Mouse (Mus musculus) kidney, postnatal 14 days (tissue): ENCODE measurements around the gene Boc.

Experiments
- DNase-seq: peaks from one replicate; pipeline ENCODE4 v3.0.0; 2022; ENCODE audit warnings: mixed read lengths

Gene Boc

GRCm38 (mm10) chr16:44558471-44559329 lies at the start of gene Boc:
Gene Boc (minus strand): TSS chr16:44558897.
- DNase-seq, result peak; percentile 75

- no peak for DNase-seq
These were observed 47.9 kb upstream of the Boc start for GRCm38 (mm10) chr16:44606643-44607042.

- DNase-seq, result peak; percentile 8
These were observed 45.4 kb upstream of the Boc start for GRCm38 (mm10) chr16:44604021-44604616.

GRCm38 (mm10) chr16:44601999-44602794 lies 43.5 kb upstream of the Boc start:
- no peak for DNase-seq

- DNase-seq, result no peak
These were observed 42.5 kb upstream of the Boc start for GRCm38 (mm10) chr16:44601182-44601581.

- peak; percentile 14 for DNase-seq
These were observed 38.6 kb upstream of the Boc start for GRCm38 (mm10) chr16:44597106-44597806.

GRCm38 (mm10) chr16:44589506-44589905 lies 30.8 kb upstream of the Boc start:
- DNase-seq, result no peak

- DNase-seq, result no peak
These were observed 20.8 kb upstream of the Boc start for GRCm38 (mm10) chr16:44579421-44580024.

GRCm38 (mm10) chr16:44578551-44578950 lies 19.9 kb upstream of the Boc start:
- no peak for DNase-seq

GRCm38 (mm10) chr16:44568056-44568455 lies 9.4 kb upstream of the Boc start:
- DNase-seq, result no peak

- no peak for DNase-seq
These were observed 6.9 kb upstream of the Boc start for GRCm38 (mm10) chr16:44565328-44566210.

GRCm38 (mm10) chr16:44564359-44564758 lies 5.7 kb upstream of the Boc start:
- DNase-seq, result no peak

- DNase-seq, result no peak
These were observed 3.4 kb upstream of the Boc start for GRCm38 (mm10) chr16:44562061-44562460.

- no peak for DNase-seq
These were observed 1.5 kb upstream of the Boc start for GRCm38 (mm10) chr16:44560214-44560613.

GRCm38 (mm10) chr16:44559330-44559695 lies 616 bp upstream of the Boc start:
- no peak for DNase-seq

GRCm38 (mm10) chr16:44557661-44558470 lies 831 bp downstream of the Boc start:
- peak; percentile 84 for DNase-seq

GRCm38 (mm10) chr16:44557084-44557483 lies 1.6 kb downstream of the Boc start:
- DNase-seq, result peak; percentile 14

- peak; percentile 35 for DNase-seq
These were observed 2.6 kb downstream of the Boc start for GRCm38 (mm10) chr16:44555791-44556709.

GRCm38 (mm10) chr16:44553861-44554260 lies 4.8 kb downstream of the Boc start:
- DNase-seq, result no peak
